Mouse (Mus musculus): ENCODE data around the gene Vwa1.
A peak's percentile ranks its signal among the peaks of the same experiment; 100 is the strongest.
"Not testable (repeated sequence)": the region's sequence is repeated elsewhere in the genome, so short reads cannot be mapped to it uniquely, and the experiment has no call there.

The Vwa1 gene

DNA sequence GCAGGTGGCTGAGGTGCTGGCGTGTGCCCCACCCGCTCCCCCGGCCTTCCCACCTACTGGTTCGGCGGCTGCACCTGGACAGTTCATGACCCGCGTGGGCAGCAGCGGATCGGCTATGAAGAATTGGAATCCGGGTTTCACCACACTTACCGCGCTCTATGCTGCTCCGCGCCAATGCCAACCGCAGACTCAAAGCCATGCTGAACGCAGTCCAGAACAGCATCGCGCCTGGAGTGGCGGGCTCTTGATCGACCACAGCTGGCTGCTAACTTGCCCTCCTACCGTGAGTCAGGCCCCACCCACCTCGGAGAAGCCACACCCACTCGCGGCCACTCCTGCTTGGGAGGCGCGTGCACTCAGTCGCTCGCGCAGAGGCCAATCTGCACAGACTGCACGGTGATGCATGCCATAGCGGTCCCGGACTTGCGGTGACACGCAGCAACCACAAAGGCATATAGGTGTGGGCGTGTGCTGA lies at the start of gene Vwa1:
Gene Vwa1, minus strand, starts transcription at position 419 of the 475 bp plus-strand sequence.
- DNase-seq (ENCODE audit: low read depth, low spot score): peak; percentile 43

DNA sequence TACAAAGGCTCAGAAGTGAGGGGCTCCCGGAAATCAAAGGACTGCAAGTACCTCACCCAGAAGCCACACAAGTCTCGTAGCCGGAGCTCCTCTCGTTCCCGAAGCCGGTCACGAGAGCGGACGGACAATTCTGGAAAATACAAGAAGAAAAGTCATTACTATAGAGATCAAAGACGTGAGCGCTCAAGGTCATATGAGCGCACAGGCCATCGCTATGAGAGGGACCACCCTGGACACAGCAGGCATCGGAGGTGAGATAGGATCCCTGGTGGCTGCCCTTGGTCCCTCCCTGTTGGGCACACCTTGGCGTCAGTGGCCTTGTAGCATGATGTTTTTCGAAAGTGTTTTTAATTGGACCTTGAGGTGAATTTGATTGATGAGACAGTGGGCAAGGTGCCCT lies 48.9 kb upstream of the Vwa1 start:
- no peak for DNase-seq (ENCODE audit: low read depth, low spot score)

DNA sequence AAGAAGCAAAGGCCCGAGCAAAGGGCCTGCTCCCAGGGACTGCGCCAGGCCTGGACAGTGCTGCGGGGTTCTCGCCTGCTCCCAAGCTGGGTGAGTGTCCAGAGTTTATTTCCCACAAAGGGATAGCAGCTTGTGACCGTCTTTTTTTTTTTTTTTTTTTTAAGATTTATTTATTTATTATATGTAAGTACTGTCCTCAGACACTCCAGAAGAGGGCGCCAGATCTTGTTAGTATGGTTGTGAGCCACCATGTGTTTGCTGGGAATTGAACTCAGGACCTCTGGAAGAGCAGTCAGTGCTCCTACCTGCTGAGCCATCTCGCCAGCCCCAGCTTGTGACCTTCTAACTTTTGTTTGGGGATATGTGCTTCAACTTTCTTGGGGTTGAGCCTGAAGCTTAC lies 46.5 kb upstream of the Vwa1 start:
- DNase-seq (ENCODE audit: low read depth, low spot score): no peak

DNA sequence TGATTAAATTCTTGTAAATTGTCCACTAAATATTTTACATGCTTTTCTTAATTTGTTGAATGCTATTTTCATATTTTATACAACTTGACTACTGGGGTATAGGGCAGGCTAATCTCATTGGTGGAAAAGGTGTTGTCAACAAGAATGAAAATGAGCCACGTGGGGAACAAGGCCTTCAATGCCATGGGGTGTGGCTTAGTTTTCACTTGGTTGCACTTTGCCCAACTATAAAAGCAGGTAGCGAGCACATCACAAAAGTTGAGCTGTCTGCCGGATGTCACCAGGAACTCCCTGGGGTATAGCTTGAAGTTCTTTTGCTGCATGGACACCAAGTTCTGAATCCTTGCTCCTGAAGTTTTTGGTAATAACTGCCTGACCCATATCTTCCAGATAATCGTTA lies 43.0 kb upstream of the Vwa1 start:
- no peak for DNase-seq (ENCODE audit: low read depth, low spot score)

DNA sequence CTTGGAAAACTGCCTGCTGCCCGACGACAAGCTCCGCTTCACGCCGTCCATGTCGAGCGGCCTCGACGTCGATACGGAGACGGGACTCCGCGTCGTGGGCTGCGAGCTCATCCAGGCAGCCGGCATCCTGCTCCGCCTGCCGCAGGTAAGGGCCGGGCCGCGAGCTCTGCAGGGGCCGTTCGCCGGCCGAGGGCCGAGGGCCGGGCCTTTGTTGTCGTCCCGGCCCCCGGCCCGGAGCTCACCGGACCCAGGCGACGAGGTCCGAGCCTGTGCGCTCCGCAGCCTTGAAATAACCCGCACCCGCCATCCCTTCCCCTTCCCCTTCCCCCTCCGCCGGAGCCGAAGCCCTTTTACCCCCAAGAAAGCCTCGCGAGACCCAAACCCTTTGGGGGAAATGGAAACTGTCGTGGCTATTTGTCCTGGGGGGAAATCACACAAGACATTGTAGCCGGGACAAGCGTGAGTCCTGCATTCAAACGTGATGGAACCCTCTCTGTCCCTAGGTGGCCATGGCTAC lies 38.2 kb upstream of the Vwa1 start:
- DNase-seq (ENCODE audit: low read depth, low spot score): no peak

DNA sequence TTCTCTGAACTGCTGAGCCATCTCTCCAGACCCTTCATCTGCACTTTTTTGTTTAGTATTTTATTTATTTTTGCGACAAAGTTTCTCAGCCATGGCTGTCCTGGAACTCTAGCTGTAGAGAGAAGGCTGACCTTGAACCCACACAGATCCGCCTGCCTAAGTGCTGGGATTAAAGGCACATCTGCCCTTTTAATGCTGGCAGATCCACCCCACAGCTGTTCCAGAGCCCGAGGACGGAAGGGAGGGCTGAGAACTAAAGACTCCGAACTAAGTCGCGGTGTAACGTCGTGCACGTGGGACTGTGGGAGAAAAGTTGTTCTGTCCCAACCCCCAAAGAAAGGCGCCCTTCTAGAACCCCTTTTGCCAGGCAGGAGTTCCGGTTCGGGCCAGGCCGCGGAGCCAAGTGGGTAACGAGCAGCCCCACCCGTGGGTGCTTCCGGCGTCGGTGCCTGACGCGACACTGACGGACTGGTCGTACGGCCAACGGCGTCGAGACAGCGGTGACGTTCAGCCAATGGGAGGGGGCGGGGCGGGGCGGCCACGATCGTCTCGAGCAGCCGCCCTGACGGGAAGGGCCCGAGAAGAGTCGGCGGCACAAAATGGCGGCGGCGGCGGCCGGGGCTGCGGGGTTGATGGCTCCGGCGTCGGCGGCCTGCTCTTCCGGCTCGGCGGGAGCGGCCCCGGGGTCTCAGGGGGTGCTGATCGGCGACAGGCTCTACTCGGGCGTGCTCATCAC lies 37.6 kb upstream of the Vwa1 start, which contains the start of gene Ccnl2:
Gene Ccnl2, plus strand, starts transcription at position 561 of the 736 bp plus-strand sequence.
- DNase-seq (ENCODE audit: low read depth, low spot score): peak; percentile 92

DNA sequence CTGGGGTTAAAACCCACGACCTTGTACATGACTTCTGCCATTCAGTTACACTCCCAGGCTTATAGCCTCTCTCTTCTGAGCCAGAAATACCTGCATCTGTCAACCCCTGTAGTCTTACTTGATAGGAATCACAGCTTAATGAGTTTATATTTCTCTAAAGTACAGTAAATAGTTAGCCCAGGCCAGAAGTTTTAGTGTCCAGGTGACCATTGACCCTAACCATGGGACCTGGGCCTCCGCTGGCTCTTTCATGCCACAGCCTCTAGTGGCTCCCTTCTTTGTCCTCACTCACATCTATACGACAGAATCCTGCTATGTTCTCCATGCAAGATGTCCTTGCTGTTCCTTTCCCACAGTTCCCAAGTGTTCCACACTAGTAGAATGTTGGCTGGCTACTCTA lies 33.3 kb upstream of the Vwa1 start:
- DNase-seq (ENCODE audit: low read depth, low spot score): no peak

DNA sequence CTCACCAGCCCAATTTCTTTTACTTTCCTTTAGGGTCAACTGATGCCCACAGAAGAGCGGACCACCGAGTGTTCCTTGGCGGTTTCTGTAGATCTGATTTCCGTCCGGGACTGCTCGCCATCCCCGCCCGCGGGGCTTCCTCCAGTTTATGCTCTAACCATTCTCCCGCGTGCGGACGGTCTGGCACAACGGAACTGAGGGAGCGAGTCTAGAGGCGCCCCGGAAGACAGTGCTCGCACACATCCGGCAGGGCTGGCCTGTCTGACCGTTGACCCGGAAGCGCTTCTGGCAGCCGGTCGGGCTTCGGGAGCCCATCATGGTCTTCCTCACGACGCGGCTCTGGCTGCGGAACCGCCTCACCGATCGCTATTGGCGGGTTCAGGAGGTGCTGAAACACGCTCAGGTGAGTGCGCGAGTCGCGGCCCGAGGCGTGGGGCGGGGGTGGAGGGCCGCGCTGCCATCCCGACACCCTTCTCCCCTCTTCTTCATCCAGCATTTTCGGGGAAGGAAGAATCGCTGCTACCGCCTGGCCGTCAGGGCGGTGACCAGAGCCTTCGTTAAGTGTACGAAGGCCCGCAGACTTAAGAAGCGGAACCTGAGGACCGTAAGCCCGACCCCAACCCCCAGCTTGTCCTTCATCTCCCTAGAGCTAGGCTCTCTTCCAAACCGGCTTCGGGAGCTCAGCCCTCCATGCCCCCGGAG lies 29.0 kb upstream of the Vwa1 start:
- peak; percentile 92 for DNase-seq (ENCODE audit: low read depth, low spot score)

DNA sequence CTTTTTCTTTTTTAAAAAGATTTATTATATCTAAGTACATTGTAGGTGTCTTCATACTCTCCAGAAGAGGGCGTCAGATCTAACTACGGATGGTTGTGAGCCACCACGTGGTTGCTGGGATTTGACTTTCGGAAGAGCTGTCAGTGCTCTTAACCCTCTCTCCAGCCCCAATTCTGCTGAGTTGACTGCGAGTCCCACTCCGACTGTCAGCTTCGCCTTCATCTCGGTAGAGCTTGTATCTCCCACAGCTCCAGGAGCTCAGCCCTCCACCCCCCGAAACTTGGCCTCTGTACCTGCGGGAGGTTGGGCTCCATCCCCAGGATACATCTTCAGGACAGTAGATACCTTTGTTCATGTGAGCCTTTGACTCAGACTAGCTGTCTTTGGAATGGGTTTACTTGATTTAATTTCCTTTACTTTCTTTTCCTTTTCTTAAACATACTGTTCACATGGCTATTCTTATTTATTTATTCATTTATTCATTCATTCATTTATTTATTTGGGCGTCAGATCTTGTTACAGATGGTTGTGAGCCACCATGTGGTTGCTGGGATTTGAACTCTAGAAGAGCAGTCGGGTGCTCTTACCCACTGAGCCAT lies 28.3 kb upstream of the Vwa1 start, which contains the start of gene Mrpl20:
Gene Mrpl20, plus strand, starts transcription at position 138 of the 599 bp plus-strand sequence.
- no peak for DNase-seq (ENCODE audit: low read depth, low spot score)

DNA sequence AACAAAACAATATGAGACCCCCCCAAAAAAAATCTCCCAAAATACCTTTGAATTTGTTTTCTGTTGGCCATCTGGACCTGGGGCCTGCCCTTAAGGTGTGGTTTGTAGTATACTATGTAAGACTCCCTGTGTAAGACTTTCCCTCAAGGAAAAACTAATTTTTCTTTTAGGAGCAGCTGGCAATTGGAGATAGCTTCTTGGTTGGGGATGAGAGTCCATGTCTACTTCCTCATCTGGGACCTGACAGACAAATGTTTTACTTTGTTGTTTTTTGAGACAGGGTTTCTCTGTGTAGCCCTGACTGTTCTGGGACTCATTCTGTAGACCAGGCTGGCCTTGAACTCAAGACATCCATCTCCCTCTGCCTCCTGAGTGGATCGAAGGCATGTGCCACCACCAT lies 27.6 kb upstream of the Vwa1 start:
- no peak for DNase-seq (ENCODE audit: low read depth, low spot score)

DNA sequence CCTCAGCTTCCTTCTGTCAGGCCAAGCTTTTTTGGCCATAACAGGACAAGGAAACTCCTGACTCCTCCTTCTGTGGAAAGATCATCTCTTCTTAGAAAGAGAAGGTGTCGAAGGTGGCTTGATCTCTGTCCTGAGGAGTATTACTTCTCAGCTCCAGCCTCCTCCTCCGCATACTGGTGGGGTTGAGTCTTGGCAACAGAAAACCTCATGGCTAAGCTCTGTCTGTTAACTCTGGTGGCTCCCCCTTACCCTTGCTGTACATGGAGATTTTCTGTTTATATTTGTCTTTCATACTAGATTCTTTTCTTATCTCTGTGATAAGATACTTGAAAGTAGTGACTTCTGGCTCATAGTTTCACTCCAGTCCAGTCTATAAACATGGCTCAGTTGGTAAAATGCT lies 19.2 kb upstream of the Vwa1 start:
- DNase-seq (ENCODE audit: low read depth, low spot score): no peak

DNA sequence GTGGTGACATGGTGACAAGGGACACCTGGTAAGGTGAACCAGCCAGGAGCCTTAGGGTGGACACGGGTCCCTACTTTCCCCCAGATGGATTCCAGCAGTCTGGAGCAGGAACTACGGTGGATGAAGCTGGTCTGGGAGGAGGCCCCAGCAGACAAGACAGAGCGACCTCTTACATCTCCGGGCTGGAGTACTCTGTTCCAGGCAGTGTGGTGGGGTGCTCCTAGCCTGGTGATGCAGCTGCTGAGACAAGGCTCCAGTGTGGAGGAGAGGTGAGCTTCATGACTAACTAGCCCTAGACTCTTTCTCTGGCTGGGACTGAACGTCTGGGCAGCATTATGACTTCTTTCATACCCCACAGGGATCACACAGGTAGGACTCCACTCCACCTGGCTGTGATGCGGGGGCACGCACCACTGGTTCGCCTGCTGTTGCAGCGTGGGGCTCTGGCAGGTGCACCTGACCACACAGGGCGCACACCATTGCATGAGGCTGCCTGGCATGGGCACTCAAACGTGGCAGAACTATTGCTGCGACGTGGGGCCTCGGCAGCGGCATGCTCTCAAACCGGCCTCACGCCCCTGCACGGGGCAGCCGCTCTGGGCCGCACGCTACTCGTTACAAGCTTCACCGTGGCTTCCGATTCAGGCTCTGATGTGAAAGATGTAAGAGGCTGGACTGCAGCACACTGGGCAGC lies 16.9 kb upstream of the Vwa1 start:
- DNase-seq (ENCODE audit: low read depth, low spot score): no peak

DNA sequence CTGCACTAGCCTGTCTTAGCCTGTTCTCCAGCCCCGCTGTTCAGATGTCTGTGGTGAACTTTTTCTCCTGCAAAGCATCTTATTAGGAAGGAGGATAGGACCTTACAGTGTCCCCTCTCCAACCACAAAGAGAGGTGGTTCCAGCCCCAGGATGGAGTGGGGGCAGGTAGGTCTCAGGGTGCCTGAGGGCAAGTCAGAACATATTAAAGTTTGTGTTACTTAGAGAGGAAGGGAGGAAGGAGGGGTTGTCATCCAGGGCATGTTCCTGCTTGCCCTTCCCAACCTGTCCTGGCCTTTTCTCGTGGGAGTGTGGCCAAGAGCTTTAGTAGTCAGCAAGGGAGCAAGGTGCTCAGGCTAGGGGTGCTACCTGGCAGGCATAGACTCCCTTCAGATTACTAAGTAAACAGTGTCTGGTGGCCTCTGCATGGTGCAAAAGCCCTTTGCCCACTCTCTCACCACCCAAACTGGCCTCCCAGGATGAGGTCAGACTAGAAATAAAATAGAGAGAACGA lies 16.2 kb upstream of the Vwa1 start:
- no peak for DNase-seq (ENCODE audit: low read depth, low spot score)

DNA sequence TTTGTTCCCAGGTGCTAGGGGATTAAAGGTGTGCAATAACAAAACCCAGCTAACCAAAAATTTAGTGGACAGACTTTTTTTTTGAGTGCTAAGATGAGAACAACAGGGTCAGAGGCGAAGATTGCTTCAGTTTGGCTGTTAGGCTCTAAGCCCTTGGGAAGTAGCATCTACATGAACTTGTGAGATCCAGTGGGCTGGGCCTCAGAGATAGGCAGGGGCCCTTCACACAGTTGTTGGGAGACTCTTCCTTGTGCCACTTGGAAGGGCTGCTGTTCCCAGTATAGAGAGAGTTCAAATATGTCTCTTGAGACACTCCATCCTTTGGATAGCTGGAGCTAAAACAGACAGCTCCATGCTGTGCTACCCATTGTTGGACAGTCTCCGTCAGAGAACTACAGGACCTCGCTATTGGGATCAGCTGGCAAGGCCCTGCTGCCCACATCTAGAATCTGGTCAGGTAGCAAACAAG lies 15.6 kb upstream of the Vwa1 start, which contains the start of gene Ankrd65:
Gene Ankrd65, plus strand, starts transcription at position 419 of the 469 bp plus-strand sequence.
- DNase-seq (ENCODE audit: low read depth, low spot score): no peak

DNA sequence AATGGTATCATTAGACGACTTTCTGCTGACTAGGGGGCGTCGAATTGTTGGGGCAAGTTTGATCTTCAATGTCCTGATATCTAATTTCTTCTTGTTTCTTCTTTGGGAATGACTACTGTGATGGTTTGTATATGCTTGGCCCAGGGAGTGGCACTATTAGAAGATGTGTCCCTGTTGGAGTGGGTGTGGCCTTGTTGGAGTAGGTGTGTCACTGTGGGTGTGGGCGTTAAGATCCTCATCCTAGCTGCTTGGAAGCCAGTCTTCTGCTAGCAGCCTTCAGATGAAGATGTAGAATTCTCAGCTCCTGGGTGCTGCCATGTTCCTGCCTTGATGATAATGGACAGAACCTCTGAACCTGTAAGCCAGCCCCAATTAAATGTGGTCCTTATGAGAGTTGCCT lies 14.3 kb upstream of the Vwa1 start:
- DNase-seq (ENCODE audit: low read depth, low spot score): not testable (repeated sequence)

DNA sequence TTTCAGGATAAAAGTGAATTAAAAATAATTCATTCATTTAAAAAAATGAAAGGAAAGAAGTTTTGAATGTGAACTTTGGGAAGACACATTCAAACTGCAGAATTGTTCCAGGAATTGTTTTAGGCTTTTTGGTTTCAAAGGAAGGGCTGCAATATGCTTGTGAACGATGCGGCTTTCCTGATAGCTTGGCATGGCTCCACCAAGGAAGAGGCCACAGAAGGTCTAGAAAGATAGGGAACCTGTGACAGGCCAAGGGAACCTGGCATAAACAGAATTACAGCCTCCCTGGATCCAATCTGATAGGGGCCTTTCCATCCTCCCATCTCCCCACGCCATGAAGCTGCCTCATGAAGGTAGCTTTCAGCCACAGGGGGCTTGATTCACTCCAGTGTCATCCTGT lies 13.8 kb upstream of the Vwa1 start:
- no peak for DNase-seq (ENCODE audit: low read depth, low spot score)

DNA sequence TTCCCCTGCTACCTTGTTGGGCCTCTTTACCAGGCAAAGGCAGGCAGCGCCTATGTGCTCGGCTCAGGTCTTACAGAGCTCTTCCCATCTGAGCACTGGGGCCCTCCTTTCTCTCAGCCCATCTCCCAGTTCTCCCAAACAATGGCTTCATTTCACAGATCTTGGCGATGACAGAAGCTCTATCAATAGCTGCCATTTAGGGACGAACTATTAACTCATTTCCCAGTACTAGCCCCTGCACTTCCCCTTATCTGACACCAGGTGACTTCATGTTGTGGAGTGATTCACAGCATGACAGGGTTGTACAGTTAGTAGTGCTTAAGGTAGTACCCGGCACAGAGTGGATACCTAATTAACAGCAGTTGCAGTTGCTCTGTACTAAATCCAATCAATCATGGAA lies 11.3 kb upstream of the Vwa1 start, which contains the start of gene Tmem88b:
Gene Tmem88b, minus strand, starts transcription at position 56 of the 400 bp plus-strand sequence.
- DNase-seq (ENCODE audit: low read depth, low spot score): no peak

DNA sequence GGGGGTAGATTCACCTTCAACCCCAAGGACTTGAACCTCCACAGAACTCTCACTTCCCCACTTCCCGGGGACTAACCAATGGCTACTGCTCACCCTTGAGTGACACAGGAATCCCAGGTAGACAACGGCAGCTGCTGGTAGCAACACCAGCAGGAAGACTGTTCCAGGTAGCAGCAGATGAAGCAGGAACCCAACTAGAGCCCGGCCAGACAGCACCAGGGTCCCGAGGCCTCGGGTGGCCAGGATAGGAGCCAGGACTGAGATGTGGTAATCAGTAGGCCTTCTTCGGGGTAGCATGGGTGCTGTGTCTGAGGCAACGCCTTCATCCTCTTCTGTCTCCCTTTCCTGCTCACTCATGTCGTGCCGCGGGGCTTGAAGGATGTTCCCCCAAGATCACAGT lies 10.7 kb upstream of the Vwa1 start:
- DNase-seq (ENCODE audit: low read depth, low spot score): no peak

DNA sequence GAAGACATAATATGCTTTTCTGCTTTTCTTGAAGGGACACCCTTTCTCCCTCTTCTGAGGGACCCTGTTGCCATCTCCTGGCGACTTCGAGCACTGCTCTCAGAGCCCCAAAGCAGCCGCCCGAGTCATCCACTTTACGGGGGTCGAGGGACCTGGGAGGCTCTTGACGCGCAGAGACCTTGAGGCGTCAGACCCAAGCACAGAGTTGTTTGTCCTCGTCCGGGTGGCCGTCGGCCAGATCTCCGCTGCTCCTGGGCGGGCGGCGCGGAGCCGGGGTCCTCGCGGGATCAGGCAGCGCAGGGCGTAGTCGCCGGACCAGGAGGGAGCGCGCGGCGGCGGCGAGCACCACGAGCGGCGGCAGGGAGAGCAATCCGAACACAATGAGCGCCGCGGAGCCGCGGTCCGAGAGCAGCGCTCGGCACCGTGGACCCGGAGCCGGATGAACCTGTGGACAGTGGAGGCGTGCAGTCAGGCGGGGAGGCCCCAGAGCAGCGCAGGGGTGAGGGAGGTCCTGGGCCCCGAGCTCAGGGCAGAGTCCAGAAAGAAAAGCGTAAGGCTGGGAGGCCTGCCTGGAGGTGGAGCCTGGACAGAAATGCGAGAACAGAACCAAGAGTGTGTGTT lies 9.7 kb upstream of the Vwa1 start:
- DNase-seq (ENCODE audit: low read depth, low spot score): no peak

DNA sequence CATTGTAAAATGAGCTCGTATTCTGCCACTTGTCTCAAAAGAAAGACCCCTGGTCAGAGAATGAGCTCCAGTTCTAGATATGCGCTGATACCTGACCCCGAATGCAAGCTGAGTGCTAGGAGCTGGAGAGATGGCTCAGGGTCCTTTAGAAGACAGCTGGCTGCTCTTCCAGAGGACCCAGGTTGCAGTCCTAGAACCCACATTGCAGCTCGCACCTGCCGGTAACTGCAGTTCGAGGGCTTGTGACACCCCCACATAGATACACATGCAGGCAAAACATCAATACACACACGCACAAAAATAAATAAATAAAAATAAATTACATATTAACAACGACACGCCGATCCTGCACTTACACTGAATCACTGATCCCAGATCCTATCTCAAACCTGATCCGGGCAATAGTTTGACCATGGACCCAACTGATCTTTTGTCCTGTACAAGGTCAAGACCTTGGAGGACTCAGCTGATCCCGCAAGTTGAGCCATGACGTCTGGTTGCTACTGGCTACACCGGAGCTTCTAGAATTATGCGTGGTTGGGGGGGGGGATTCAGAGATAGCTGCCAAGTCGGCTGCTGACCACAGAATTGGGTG lies 9.1 kb upstream of the Vwa1 start:
- no peak for DNase-seq (ENCODE audit: low read depth, low spot score)

Data from c-Kit-negative CD71-positive TER-119-positive erythroid progenitor cells, embryonic 14.5 days (primary cell).